18 mouse cellular contexts compared by ENCODE assay signal in genomic region chrX:73758611-73759290, GRCm38 (mm10). TPM values are rescaled to one million over a fixed set of nuclear protein-coding genes. Genes with fewer than 3 reads are reported as not detected.
DNase-seq lines count a peak whose midpoint lies in the region; ATAC-seq and TF ChIP-seq lines count a peak whose summit lies in the region.
"Had no signal": no experiment of that assay in that cellular context is flagged by ENCODE, and none has a peak within 500 bp of the region (broad histone marks: within the 10 kb centered on the region; RNA-seq: fewer than 3 reads in every experiment).

No protein-coding gene starts in this region.

- no peak overlapping the region for H3K4me3 ChIP-seq in left cerebral cortex, adult 2 months
- no peak overlapping the region for H3K4me3 ChIP-seq in cortical plate, adult 2 months (ENCODE audit: insufficient read depth, low read length)
- H3K4me3 ChIP-seq: forebrain, embryonic 15.5 days; lung, embryonic 15.5 days; midbrain, embryonic 13.5 days; neural tube, embryonic 13.5 days had no signal

- H3K4me1 ChIP-seq in cortical plate, adult 2 months (ENCODE audit: control insufficient read depth, insufficient read depth, low read length): no peaks in the 10 kb centered on the region
- H3K4me1 ChIP-seq: forebrain, embryonic 15.5 days; lung, embryonic 15.5 days; midbrain, embryonic 13.5 days; neural tube, embryonic 13.5 days had no signal

- ATAC-seq in megakaryocyte-erythroid progenitor cell, adult 5-6 weeks (replicated peaks; ENCODE audit: low FRiP score, low TSS enrichment, poor library complexity, severe bottlenecking): no peak
- ATAC-seq: activated CD4-positive, CD25-positive, alpha-beta regulatory T cell, adult 4 months; forebrain, embryonic 15.5 days; midbrain, embryonic 13.5 days had no signal

- no peak overlapping the region for H3K27ac ChIP-seq in left cerebral cortex, adult 2 months
- peak overlapping the region; percentile 76; the same call in 1 of the 2 replicates for H3K27ac ChIP-seq in cortical plate, adult 2 months (ENCODE audit: insufficient read depth, low read length)
- H3K27ac ChIP-seq: forebrain, embryonic 15.5 days; lung, embryonic 15.5 days; midbrain, embryonic 13.5 days; neural tube, embryonic 13.5 days had no signal

- intact Hi-C loops in left cerebral cortex, postnatal 4 days (cut with DNase I): no loop called here
- intact Hi-C loops in left cerebral cortex, adult 2 months (cut with DNase I): no loop called here

- TF ChIP-seq POLR2A in cortical plate, adult 2 months (IDR thresholded peaks at IDR 0.05; ENCODE audit: extremely low read depth, insufficient read depth, low read length): no peak

- no peak for TF ChIP-seq CTCF in left cerebral cortex, adult 2 months (IDR thresholded peaks at IDR 0.05)
- no peak for TF ChIP-seq CTCF in cortical plate, adult 2 months (IDR thresholded peaks at IDR 0.05; ENCODE audit: extremely low read depth, insufficient read depth, low read length)

- DNase-seq in adrenal gland, postnatal 36 days: peak; percentile 8 to 39
- DNase-seq in adrenal gland, postnatal 10 days: no peak
- peak; percentile 66 for DNase-seq in left cerebral cortex, postnatal 4 days
- no peak for DNase-seq in left cerebral cortex, adult 2 months (ENCODE audit: extremely low spot score in 1 of 2, low spot score in 2 of 2)
- peak; percentile 76 for DNase-seq in cerebellum, adult 11-12 months
- DNase-seq in B cell, adult 2 months: no peak
- DNase-seq: gastrocnemius, postnatal 36 days; kidney, postnatal 14 days; liver; right cerebral cortex, adult 18-20 months; thymus, postnatal 14 days had no signal

RNA-seq across cellular contexts. Expression of gene Plxnb3, which starts 1.9 kb away (rescaled TPM):
- total RNA-seq in adrenal gland, postnatal 36 days (2021): under 1 TPM; 0.30 to 0.66 TPM
- total RNA-seq in adrenal gland, postnatal 10 days (2021): 1 to 10 TPM in 1 of 2 experiments, under 1 TPM in 1; 0.99 to 1.2 TPM
- 1 to 10 TPM; 1.4 to 1.7 TPM for total RNA-seq in left cerebral cortex, postnatal 4 days (2021)
- total RNA-seq in left cerebral cortex, adult 2 months (2021): 1 to 10 TPM; 7.2 to 8.5 TPM
- 17.3 and 20.3 TPM in 2 replicates for polyA plus RNA-seq in cortical plate, adult 2 months (2012; rRNA removed)
- not detected in 2 replicates for total RNA-seq in megakaryocyte-erythroid progenitor cell, adult 5-6 weeks (2014; fragmentation: Nextera tagmentation)
- 0.19 TPM in 1 of 2 replicates, not detected in the other for total RNA-seq in megakaryocyte-erythroid progenitor cell, adult 5-6 weeks (2017)
- polyA plus RNA-seq: activated CD4-positive, CD25-positive, alpha-beta regulatory T cell, adult 4 months had no signal

RNA-seq across cellular contexts. Expression of gene Srpk3, which starts 15.5 kb away (rescaled TPM):
- under 1 TPM in 1 of 2 experiments, not detected in 1; 0.33 TPM for total RNA-seq in adrenal gland, postnatal 36 days (2021)
- 1 to 10 TPM; 2.7 to 7.8 TPM for total RNA-seq in adrenal gland, postnatal 10 days (2021)
- 1 to 10 TPM; 1.0 to 1.1 TPM for total RNA-seq in left cerebral cortex, postnatal 4 days (2021)
- 1 to 10 TPM; 8.0 to 8.1 TPM for total RNA-seq in left cerebral cortex, adult 2 months (2021)
- polyA plus RNA-seq in cortical plate, adult 2 months (2012; rRNA removed): 21.1 and 23.5 TPM in 2 replicates
- not detected in 2 replicates for total RNA-seq in megakaryocyte-erythroid progenitor cell, adult 5-6 weeks (2014; fragmentation: Nextera tagmentation)
- not detected in 2 replicates for total RNA-seq in megakaryocyte-erythroid progenitor cell, adult 5-6 weeks (2017)

RNA-seq across cellular contexts. Expression of gene Idh3g, which starts 27.9 kb away (rescaled TPM):
- total RNA-seq in adrenal gland, postnatal 36 days (2021): 100 to 1,000 TPM; 412 to 482 TPM
- total RNA-seq in adrenal gland, postnatal 10 days (2021): 100 to 1,000 TPM; 681 to 708 TPM
- 100 to 1,000 TPM; 118 to 127 TPM for total RNA-seq in left cerebral cortex, postnatal 4 days (2021)
- 100 to 1,000 TPM; 194 to 201 TPM for total RNA-seq in left cerebral cortex, adult 2 months (2021)
- 609 and 638 TPM in 2 replicates for polyA plus RNA-seq in cortical plate, adult 2 months (2012; rRNA removed)
- 216 and 277 TPM in 2 replicates for total RNA-seq in megakaryocyte-erythroid progenitor cell, adult 5-6 weeks (2014; fragmentation: Nextera tagmentation)
- 239 and 271 TPM in 2 replicates for total RNA-seq in megakaryocyte-erythroid progenitor cell, adult 5-6 weeks (2017)

RNA-seq across cellular contexts. Expression of gene Ssr4, which starts 28.1 kb away (rescaled TPM):
- total RNA-seq in adrenal gland, postnatal 36 days (2021): 100 to 1,000 TPM; 161 to 166 TPM
- 100 to 1,000 TPM; 166 to 177 TPM for total RNA-seq in adrenal gland, postnatal 10 days (2021)
- total RNA-seq in left cerebral cortex, postnatal 4 days (2021): 100 to 1,000 TPM; 100 to 104 TPM
- 10 to 100 TPM; 91.1 to 91.2 TPM for total RNA-seq in left cerebral cortex, adult 2 months (2021)
- 148 and 151 TPM in 2 replicates for polyA plus RNA-seq in cortical plate, adult 2 months (2012; rRNA removed)
- 246 and 263 TPM in 2 replicates for total RNA-seq in megakaryocyte-erythroid progenitor cell, adult 5-6 weeks (2014; fragmentation: Nextera tagmentation)
- total RNA-seq in megakaryocyte-erythroid progenitor cell, adult 5-6 weeks (2017): 136 and 138 TPM in 2 replicates

RNA-seq across cellular contexts. Expression of gene Abcd1, which starts 42.4 kb away (rescaled TPM):
- 10 to 100 TPM; 21.6 to 31.5 TPM for total RNA-seq in adrenal gland, postnatal 36 days (2021)
- 10 to 100 TPM; 24.7 to 31.8 TPM for total RNA-seq in adrenal gland, postnatal 10 days (2021)
- 10 to 100 TPM; 16.8 to 16.9 TPM for total RNA-seq in left cerebral cortex, postnatal 4 days (2021)
- 10 to 100 TPM; 11.3 to 12.3 TPM for total RNA-seq in left cerebral cortex, adult 2 months (2021)
- polyA plus RNA-seq in cortical plate, adult 2 months (2012; rRNA removed): 16.6 and 16.9 TPM in 2 replicates
- total RNA-seq in megakaryocyte-erythroid progenitor cell, adult 5-6 weeks (2014; fragmentation: Nextera tagmentation): 8.9 and 12.1 TPM in 2 replicates
- 3.5 and 6.4 TPM in 2 replicates for total RNA-seq in megakaryocyte-erythroid progenitor cell, adult 5-6 weeks (2017)

Comparison
In these comparisons a context has a peak if more than half of its experiments do, and no peak if none do; other contexts are left out.
1. DNase-seq: peak in adrenal gland, postnatal 36 days (2 of 2), left cerebral cortex, postnatal 4 days (single experiment) and cerebellum, adult 11-12 months (single experiment); none in adrenal gland, postnatal 10 days (single experiment), left cerebral cortex, adult 2 months (0 of 2) and B cell, adult 2 months (0 of 2).